Mouse (Mus musculus): ENCODE measurements at regions not wholly inside any gene's neighbourhood (a gene's known extent, or its start where the extent isn't known, plus 50 kb on each side); places are given as distances from the start of the nearest gene placed in this dataset.

DNA sequence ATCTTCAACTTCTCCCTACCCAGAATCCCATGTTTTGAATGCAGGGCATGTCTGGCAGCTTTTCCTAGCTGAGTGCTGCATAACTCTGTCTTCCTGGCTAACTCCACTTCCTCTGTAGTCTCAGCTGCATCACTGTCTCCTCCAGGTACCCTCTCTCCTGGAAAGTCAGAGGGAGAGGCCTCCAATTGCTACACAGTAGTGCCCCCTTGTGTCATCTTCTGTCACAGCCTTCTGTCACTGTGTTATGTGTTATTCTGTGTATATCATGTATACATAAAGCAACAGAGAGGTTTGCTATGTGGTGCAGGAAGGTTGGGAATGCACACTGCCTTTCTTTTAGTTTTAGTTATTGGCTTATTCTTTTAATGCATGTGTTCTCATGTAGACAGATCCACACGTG lies 112.4 kb downstream of the Stard3nl start:
- peak; percentile 40 for TF ChIP-seq CTCF (IDR thresholded peaks at IDR 0.05; ENCODE audit: low read depth)
- TF ChIP-seq EP300 (IDR thresholded peaks at IDR 0.05; ENCODE audit: low read depth) = no peak

Data from liver, postnatal 0 days (tissue).